Mouse (Mus musculus) layer of hippocampus, postnatal 14 days (tissue): ENCODE results near the gene Kcnj1. TPM values are rescaled to one million over a fixed set of nuclear protein-coding genes. Genes with fewer than 3 reads are reported as not detected.

ENCODE experiments used
- DNase-seq, 2 experiments: peaks; one replicate each; pipeline ENCODE4 v3.0.0; 2021 to 2022; ENCODE audit warnings: low spot score in 2 of 2, mixed read lengths in 1 of 2
- total RNA-seq, 2 experiments: library from RNA; stranded (reverse); gene quantifications; 2 replicates each; pipeline ENCODE4 v1.2.3; 2021

Gene Kcnj1
- total RNA-seq, 2 experiments from 2014 or later, result not detected

- no peak for DNase-seq
These were observed 20.4 kb downstream of the Kcnj1 start for GRCm38 (mm10) chr9:32392716-32393115.

DNA sequence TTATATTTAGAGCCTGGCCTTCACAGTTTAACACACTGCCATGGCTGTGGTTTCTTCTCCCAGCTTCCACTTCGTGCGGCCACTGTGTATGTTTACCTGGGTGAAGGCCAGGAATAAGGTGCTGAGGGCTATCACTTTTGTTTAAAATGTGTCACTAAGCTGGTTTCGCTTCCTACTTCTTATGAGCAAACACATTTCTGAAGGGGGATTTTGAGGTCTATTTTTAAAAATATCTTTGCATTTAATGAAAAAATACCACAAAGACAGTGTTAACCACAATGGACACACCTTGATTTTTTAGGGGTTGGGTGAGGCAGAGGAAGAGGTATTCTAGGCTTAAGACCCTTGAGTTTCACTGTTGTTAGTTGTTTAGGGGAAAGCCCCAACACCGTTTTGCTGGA is 22.5 kb downstream of the Kcnj1 start:
- no peak for DNase-seq

DNA sequence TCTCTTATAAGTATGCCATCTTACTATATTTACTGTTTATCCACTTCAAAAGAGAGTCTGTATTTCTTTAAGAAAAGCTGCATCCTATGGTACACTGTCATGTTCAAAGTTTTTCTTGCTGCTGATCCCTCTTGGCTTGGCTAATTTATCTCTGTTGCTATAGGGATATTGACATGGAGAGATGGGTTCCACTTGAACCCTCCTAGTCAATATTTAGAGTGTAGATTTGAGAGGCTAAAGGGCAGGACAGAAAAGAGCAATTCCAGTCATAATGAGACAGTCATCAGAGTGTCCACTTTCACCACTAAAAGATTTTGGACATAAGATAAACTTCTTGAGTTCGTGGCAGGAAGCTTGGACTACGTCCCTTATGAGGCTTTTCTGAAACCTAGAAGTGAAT is 27.9 kb downstream of the Kcnj1 start:
- DNase-seq, result no peak

GRCm38 (mm10) chr9:32400662-32401161 is 28.4 kb downstream of the Kcnj1 start:
- DNase-seq, result no peak

DNA sequence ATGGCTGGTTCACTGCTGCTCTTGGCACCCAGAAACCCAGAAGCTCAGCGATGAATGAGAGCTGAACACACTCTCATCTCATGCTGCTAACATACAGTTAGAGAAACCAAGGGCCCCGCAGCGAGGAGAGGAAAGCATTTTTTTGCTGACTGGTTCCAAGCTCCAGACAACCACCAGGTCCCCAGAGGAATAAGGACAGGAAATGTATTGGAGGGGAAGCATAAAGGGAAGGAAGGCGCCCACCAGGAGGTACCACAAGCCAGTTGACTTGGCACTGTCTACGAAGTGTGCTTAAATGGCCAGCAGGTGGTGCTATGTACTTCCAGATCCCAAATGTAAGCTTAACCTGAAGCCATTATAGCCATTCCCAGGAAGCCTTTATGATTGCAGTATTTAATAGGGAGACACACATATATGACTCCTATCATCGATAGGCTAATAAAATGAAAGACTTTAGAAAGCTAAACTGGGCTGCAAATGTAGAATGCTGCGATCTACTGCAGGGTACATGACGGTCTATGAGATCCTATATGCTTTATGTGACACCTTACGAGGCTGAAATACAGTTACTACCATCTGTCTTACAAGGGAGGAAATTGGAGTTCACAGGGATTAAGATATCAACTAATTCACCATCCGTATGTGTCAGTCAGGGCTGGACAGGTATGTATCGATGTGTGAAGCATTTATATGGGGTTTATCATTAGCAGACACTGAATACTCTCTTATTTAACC is 33.1 kb downstream of the Kcnj1 start:
- DNase-seq, result peak; percentile 73 to 86

- no peak for DNase-seq
These were observed 36.4 kb downstream of the Kcnj1 start for GRCm38 (mm10) chr9:32408730-32409059.

GRCm38 (mm10) chr9:32409060-32409961 is 37.0 kb downstream of the Kcnj1 start:
- DNase-seq, result no peak

GRCm38 (mm10) chr9:32410671-32411070 is 38.4 kb downstream of the Kcnj1 start:
- DNase-seq, result no peak

DNA sequence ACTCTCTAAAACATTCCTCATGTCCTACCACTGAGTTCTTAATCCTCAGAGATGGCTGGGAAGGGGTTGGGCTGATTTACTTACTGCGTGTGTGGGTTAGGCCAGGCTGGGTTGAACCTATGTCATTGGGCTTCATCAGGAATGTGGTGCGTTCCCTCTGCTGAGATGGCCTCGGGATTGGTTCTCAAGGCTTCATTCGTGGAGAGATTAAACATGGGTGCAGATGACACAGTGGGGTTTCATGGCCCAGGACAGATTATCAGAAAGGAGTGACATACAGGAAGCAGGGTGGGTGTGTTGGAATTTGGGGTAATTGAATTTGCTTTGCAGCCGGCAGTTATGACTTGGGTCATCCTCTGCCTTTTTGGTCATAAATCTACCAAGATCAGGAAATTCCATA is 39.2 kb downstream of the Kcnj1 start:
- no peak for DNase-seq

DNA sequence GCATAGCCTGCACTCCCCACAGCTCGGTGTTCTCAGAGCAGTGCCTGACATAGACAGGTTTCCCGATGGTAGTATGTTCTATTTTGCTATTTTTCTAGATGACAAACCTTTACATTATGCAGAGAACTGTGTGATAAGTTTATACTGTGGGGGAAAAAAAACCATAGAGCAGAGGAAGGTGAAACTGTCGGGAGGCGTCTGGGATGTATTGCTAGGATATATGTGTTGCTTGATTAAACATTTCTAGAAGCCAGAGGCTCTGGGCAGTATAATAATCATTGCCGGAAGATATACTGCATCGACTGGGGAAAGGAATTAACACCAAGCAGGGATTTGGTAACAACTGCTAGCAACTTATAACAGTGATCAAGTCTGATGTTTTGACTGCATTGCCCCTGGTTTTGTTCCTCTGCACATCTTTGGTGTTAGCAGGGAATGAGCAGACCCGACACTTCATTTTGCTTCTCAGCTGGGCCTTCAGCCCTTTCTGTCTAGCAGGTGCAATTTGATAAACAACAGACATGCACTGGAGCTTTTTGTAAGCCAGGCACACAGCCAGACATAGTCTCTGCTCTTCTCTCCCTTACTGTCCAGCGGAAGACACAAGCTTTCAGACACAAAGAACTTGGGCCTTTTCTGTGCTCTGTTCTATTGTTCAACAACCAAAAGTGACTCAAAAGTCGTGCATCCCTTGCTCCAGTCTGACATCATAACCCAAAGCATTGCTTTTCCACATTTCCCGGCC is 40.7 kb downstream of the Kcnj1 start:
- no peak for DNase-seq

DNA sequence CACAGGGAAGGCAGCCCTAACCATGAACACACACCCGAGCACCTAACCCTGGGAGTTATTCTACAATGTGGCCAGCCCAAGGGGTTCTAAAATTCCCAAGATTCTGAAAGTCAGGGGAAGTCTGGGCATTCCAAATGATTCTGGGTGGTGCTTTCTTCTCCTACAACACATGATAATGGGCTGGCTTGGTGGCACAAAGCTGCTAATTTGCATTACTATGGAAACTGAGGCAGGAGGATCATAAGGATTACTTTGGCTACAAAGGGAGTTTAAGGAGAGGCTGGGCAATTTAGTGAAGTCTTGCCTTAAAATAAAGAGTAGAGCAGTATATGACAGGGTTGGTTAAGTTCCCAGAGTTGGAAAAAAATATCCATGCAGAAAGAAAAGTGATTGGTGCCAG is 42.7 kb downstream of the Kcnj1 start:
- no peak for DNase-seq

DNA sequence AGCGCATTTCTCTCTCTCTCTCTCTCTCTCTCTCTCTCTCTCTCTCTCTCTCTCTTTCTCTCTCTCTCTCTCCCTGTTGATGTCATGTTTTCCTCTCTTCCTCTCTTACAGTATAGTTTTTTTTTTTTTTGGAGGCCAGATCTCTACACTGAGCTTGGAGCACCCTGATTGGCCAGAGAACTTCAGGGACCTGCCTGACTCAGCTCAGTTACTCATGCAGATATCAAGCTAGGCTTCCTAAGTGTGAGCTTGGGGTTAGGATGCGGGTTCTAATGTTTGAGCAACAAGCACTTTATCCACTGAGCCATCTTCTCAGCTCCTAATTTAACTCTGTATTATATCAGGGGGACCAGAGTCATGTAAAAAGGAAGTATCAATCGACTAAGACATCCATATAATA is 43.7 kb downstream of the Kcnj1 start:
- no peak for DNase-seq

- DNase-seq, result no peak
These were observed 45.3 kb downstream of the Kcnj1 start for GRCm38 (mm10) chr9:32417466-32418116.

GRCm38 (mm10) chr9:32420711-32421110 is 48.4 kb downstream of the Kcnj1 start:
- DNase-seq, result no peak

DNA sequence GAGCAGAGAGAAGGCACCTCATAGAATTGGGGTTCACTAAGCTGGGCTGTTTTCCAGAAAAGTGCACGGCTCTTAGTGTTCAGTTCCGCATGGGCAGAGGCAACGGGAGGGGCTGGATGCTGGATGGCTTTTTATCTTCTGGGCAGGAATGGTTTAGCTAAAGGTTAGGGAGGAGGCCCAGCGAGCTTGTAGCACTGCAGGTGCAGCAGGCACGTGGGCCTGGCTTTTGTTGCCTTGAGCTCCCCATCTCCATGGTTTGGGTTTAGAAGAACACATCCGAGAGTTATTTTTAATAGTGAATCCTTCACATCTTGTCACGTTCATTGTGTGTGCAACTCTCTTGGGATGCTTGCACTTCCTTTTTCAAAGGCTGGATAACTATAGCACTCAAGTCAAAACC is 53.0 kb downstream of the Kcnj1 start:
- no peak for DNase-seq

DNA sequence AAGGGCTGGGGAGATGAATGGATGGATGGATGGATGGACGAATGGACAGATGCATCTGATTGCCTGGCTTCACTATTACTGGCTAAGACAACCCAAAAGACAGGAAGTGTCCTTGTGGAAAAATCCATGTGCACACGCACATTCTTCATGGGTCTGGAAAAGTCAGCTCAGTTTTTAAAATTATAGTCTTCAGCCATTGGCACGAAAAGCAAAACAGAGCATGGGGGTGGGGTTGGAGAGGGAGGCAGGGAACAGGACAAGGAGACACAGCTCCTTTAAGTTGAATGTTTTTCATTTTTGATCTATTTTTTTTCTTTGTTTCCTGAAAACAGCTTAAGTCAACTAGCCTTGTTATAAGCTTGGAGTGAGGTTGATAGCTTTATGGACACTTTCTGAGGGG is 58.8 kb downstream of the Kcnj1 start:
- DNase-seq, result no peak

- peak in 1 of 2 experiments; percentile 39 for DNase-seq
These were observed 62.2 kb downstream of the Kcnj1 start for GRCm38 (mm10) chr9:32434241-32435213.

DNA sequence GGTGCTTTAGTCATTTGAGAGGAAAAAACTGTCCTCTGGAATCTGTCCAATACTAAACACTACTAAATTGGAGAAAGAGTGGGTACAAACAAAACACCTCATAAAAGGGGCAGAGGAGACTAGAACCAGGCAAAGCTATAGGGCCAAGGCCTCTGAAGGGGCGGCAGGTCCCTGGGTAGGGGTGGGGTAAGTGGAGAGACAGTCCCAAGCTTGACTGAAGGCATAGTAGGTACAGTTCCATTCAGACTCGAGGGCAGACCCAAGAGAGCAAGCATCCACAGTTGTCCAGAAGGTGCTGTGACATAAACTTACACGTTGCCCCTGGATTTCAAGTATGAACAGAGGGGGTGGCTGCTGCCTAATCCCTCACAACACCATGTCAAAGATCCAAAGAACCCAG is 70.8 kb downstream of the Kcnj1 start:
- DNase-seq, result no peak

DNA sequence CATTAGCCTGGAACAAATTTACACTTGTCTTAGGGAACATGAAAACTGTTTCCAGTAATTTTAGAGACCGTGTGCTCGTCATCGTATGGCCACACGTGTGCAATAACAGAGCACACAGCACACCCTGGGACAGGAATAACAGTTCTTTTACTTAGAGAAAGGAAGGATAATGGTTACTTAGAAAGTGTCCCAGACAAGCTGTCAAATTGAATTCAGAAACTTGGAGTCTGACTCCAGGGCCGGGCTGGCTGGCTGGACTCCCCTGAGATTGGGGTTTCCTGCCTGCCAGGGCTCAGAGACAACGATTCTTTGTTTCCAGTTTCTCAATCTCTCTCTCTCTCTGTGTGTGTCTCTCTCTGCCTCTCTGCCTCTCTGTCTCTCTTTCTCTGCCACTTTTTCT is 71.5 kb downstream of the Kcnj1 start:
- DNase-seq, result peak in 1 of 2 experiments; percentile 14
